Mouse (Mus musculus): Measurements from ENCODE around the gene Gm10322.

DNA sequence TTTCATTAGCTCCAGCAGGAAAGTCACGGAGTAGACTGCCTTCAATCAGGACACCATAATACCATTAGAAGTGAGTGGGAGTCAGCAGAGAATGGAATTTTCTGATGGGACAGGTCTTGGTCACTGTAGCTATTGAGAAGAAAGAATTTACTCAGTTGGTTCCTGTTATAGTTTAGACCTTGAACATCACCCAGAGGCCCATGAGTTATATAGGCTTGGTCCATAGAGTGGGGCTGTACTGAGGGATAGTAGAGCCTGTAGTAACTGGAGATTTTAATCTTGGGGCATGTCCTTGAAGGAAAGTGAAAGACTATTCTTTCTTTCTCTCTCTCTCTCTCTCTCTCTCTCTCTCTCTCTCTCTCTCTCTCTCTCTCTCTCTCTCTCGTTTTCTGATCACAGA, 28.8 kb downstream of the Gm10322 start:
- no peak for TF ChIP-seq EP300 (IDR thresholded peaks at IDR 0.05; ENCODE audit: low read depth)
- no peak for TF ChIP-seq CTCF (IDR thresholded peaks at IDR 0.05; ENCODE audit: low read depth)

Measured in liver, postnatal 0 days (tissue).